Mouse (Mus musculus): ENCODE data around the gene Ugp2.
"Not testable (repeated sequence)": the region's sequence is repeated elsewhere in the genome, so short reads cannot be mapped to it uniquely, and the experiment has no call there.

Ugp2 gene

GRCm38 (mm10) chr11:21332639-21333295, 38.2 kb downstream of the Ugp2 start:
- DNase-seq (ENCODE audit: low spot score): no peak

- no peak for DNase-seq (ENCODE audit: low spot score)
These were observed 42.9 kb downstream of the Ugp2 start for GRCm38 (mm10) chr11:21328141-21328540.

- no peak for DNase-seq (ENCODE audit: low spot score)
These were observed 43.5 kb downstream of the Ugp2 start for GRCm38 (mm10) chr11:21327486-21327885.

GRCm38 (mm10) chr11:21326770-21327169, 44.2 kb downstream of the Ugp2 start:
- DNase-seq (ENCODE audit: low spot score): no peak

- DNase-seq (ENCODE audit: low spot score): no peak
These were observed 45.2 kb downstream of the Ugp2 start for GRCm38 (mm10) chr11:21325781-21326180.

- DNase-seq (ENCODE audit: low spot score): no peak
These were observed 48.7 kb downstream of the Ugp2 start for GRCm38 (mm10) chr11:21322349-21322748.

GRCm38 (mm10) chr11:21321577-21321976, 49.4 kb downstream of the Ugp2 start:
- no peak for DNase-seq (ENCODE audit: low spot score)

- DNase-seq (ENCODE audit: low spot score): no peak
These were observed 56.9 kb downstream of the Ugp2 start for GRCm38 (mm10) chr11:21313922-21314657.

GRCm38 (mm10) chr11:21309516-21309915, 61.5 kb downstream of the Ugp2 start:
- DNase-seq (ENCODE audit: low spot score): no peak

GRCm38 (mm10) chr11:21308119-21308518, 62.9 kb downstream of the Ugp2 start:
- no peak for DNase-seq (ENCODE audit: low spot score)

GRCm38 (mm10) chr11:21307078-21307668, 63.8 kb downstream of the Ugp2 start:
- DNase-seq (ENCODE audit: low spot score): no peak

- no peak for DNase-seq (ENCODE audit: low spot score)
These were observed 67.4 kb downstream of the Ugp2 start for GRCm38 (mm10) chr11:21303619-21304018.

- DNase-seq (ENCODE audit: low spot score): no peak
These were observed 75.5 kb downstream of the Ugp2 start for GRCm38 (mm10) chr11:21295486-21295885.

- DNase-seq (ENCODE audit: low spot score): not testable (repeated sequence)
These were observed 82.8 kb downstream of the Ugp2 start for GRCm38 (mm10) chr11:21288153-21288552.

- DNase-seq (ENCODE audit: low spot score): no peak
These were observed 84.6 kb downstream of the Ugp2 start for GRCm38 (mm10) chr11:21286391-21286790.

- no peak for DNase-seq (ENCODE audit: low spot score)
These were observed 94.8 kb downstream of the Ugp2 start for GRCm38 (mm10) chr11:21276151-21276550.

All from ovary, postnatal 14 days (tissue).